Mouse (Mus musculus) forebrain, postnatal 0 days (tissue): Measurements from ENCODE around the gene Adam12. TPM values are rescaled to one million over a fixed set of nuclear protein-coding genes. Genes with fewer than 3 reads are reported as not detected.

ENCODE experiments used
- ATAC-seq: fragments of 200-750 bp; cut with Nextera tagmentation; 2 replicates; pipeline ENCODE4 v1.8.0; 2017; ENCODE audit warnings: mild to moderate bottlenecking, moderate library complexity
- DNase-seq: peaks from one replicate; pipeline ENCODE4 v3.0.0-alpha.2; 2015
- H3K27ac ChIP-seq: fragments of 300-500 bp; sonication (generic); 2 replicates; pipeline ENCODE4 v1.5.1; 2014; ENCODE audit warnings: low read depth, mild to moderate bottlenecking, antibody characterized with exemption, low read length, moderate library complexity, mixed read lengths
- H3K27me3 ChIP-seq: fragments of 300-500 bp; sonication (generic); 2 replicates; pipeline ENCODE4 v1.6.1; 2014; ENCODE audit warnings: mild to moderate bottlenecking, low read length, mixed read lengths; ENCODE audit not compliant: insufficient read depth
- H3K36me3 ChIP-seq: fragments of 300-500 bp; sonication (generic); 2 replicates; pipeline ENCODE4 v1.6.1; 2014; ENCODE audit warnings: mild to moderate bottlenecking, moderate library complexity; ENCODE audit not compliant: insufficient read depth
- H3K4me1 ChIP-seq: fragments of 300-500 bp; sonication (generic); 2 replicates; pipeline ENCODE4 v1.6.1; 2014; ENCODE audit warnings: antibody characterized with exemption; ENCODE audit not compliant: insufficient read depth
- H3K4me2 ChIP-seq: fragments of 300-500 bp; sonication (generic); 2 replicates; pipeline ENCODE4 v1.6.1; 2014; ENCODE audit warnings: low read depth, mild to moderate bottlenecking, moderate library complexity
- H3K4me3 ChIP-seq: fragments of 300-500 bp; sonication (generic); 2 replicates; pipeline ENCODE4 v1.5.1; 2014; ENCODE audit warnings: low read depth, low read length, mixed read lengths
- H3K9ac ChIP-seq: fragments of 300-500 bp; sonication (generic); 2 replicates; pipeline ENCODE4 v1.6.1; 2014; ENCODE audit warnings: mild to moderate bottlenecking
- H3K9me3 ChIP-seq: fragments of 300-500 bp; sonication (generic); 2 replicates; pipeline ENCODE4 v1.6.1; 2016; ENCODE audit warnings: low read length
- CTCF ChIP-seq: sonication (generic); IDR thresholded peaks from 2 replicates; pipeline ENCODE4 v1.5.1; 2016; ENCODE audit warnings: antibody characterized with exemption, control low read depth, low read depth
- WGBS: fragments of 180-500 bp; shearing (Covaris S2); extraction: QIAGEN DNeasy Blood & Tissue Kit; methylation state at CpG from one replicate; pipeline ENCODE4 v1.1.7; 2014; 5-methylcytosine and 5-hydroxymethylcytosine counted together
- polyA plus RNA-seq: library from polyadenylated mRNA; unstranded; fragments of >200 nt; fragmentation: Nextera tagmentation; extraction: Ambion mirVana; gene quantifications from 2 replicates; pipeline ENCODE4 v1.2.1, GENCODE M21; 2015
- total RNA-seq: library from RNA; depleted of rRNA; stranded (reverse); fragments of >200 nt; gene quantifications from 2 replicates; pipeline ENCODE4 v1.2.3, GENCODE M21; 2014

The Adam12 gene
- total and polyA plus RNA-seq, 2 experiments from 2014 or later = 1.9 to 13.3 TPM

DNA sequence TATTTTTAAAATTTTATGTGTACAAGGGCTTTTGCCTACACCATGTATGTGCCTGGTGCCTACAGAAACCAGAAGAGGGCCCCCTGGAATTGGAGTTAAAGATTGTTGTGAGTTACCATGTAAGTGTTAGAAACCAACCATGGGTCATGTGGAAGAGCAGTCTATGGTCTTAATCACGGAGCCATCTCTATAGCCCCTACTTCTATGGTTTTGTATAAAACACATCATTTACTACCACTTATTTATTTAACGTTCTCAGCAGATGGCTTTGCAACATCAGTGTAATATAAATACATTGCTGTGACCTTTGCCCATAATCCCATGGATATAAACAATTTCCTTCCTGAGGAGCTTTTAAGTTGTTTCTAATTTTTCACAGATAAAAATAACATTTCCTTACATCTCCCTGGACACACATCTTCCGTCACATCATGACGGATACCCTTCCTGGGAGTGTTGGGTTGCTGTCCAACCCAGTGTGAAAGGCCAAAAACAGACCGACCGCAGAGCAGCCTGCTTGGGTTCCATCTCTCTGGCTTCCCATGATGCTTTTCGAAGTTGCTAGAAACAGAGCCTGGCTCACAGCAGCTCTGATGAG, 18.4 kb upstream of the Adam12 start:
- no peak overlapping the region for H3K27ac ChIP-seq
- no peak for ATAC-seq
- no peaks in the 10 kb centered on the region for H3K9me3 ChIP-seq
- no peak overlapping the region for H3K9ac ChIP-seq
- no peaks in the 10 kb centered on the region for H3K4me1 ChIP-seq
- no peak for DNase-seq
- no peak for TF ChIP-seq CTCF
- H3K4me2 ChIP-seq = no peak overlapping the region
- no peaks in the 10 kb centered on the region for H3K27me3 ChIP-seq
- no peaks in the 10 kb centered on the region for H3K36me3 ChIP-seq
- H3K4me3 ChIP-seq = no peak overlapping the region
- 88% methylated on average over 7 of the region's 7 CpGs for WGBS

- Histone ChIP-seq H3K9ac (no peak overlapping the region), H3K27me3 (no peaks in the 10 kb centered on the region), H3K9me3 (no peaks in the 10 kb centered on the region), H3K36me3 (no peaks in the 10 kb centered on the region), H3K4me1 (no peaks in the 10 kb centered on the region), H3K27ac (no peak overlapping the region), H3K4me3 (no peak overlapping the region), H3K4me2 (no peak overlapping the region)
- 92% methylated on average over 2 of the region's 2 CpGs for WGBS
- no peak for DNase-seq
- ATAC-seq = no peak
- TF ChIP-seq CTCF = no peak
These were observed 16.1 kb upstream of the Adam12 start for GRCm38 (mm10) chr7:134248041-134248440.

- DNase-seq = no peak
- Histone ChIP-seq H3K27ac (no peak overlapping the region), H3K36me3 (no peaks in the 10 kb centered on the region), H3K4me3 (no peak overlapping the region), H3K27me3 (no peaks in the 10 kb centered on the region), H3K9me3 (no peaks in the 10 kb centered on the region), H3K4me1 (no peaks in the 10 kb centered on the region), H3K9ac (no peak overlapping the region), H3K4me2 (no peak overlapping the region)
- no peak for TF ChIP-seq CTCF
- no peak for ATAC-seq
- 26% methylated on average over 5 of the region's 5 CpGs for WGBS
These were observed 14.7 kb upstream of the Adam12 start for GRCm38 (mm10) chr7:134246624-134247023.

DNA sequence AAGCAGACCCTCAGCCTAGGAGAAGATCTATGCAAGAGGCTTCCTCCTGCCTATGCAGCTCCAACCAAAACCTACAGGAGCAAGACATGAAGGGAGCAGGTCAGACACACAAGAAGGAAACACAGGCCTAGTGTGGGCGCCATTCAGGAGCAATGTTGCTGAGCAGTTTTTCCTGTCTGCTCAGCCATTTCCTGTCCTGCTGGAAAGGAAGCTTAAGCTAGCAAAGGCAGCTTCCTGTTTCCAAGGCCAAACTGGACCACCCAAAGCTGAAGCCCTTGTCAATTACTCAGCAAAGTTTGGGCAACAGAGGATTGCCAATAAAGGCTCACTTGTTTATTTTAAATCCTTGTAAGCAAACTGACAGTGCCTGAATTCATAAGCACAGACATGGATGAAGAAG, 10.8 kb upstream of the Adam12 start:
- H3K9me3 ChIP-seq = no peaks in the 10 kb centered on the region
- H3K4me2 ChIP-seq = no peak overlapping the region
- no peak overlapping the region for H3K9ac ChIP-seq
- no peaks in the 10 kb centered on the region for H3K27me3 ChIP-seq
- DNase-seq = no peak
- WGBS = 92% methylated on average over 1 of the region's 1 CpGs
- no peaks in the 10 kb centered on the region for H3K4me1 ChIP-seq
- H3K27ac ChIP-seq = no peak overlapping the region
- no peaks in the 10 kb centered on the region for H3K36me3 ChIP-seq
- no peak for ATAC-seq
- H3K4me3 ChIP-seq = no peak overlapping the region
- TF ChIP-seq CTCF = no peak

GRCm38 (mm10) chr7:134241212-134241611, 9.3 kb upstream of the Adam12 start:
- Histone ChIP-seq H3K27ac (no peak overlapping the region), H3K9me3 (no peaks in the 10 kb centered on the region), H3K9ac (no peak overlapping the region), H3K27me3 (no peaks in the 10 kb centered on the region), H3K36me3 (no peaks in the 10 kb centered on the region), H3K4me2 (no peak overlapping the region), H3K4me1 (no peaks in the 10 kb centered on the region), H3K4me3 (no peak overlapping the region)
- no peak for ATAC-seq
- no peak for TF ChIP-seq CTCF
- DNase-seq = no peak
- 78% methylated on average over 4 of the region's 4 CpGs for WGBS

GRCm38 (mm10) chr7:134240579-134240978, 8.6 kb upstream of the Adam12 start:
- Histone ChIP-seq H3K4me3 (no peak overlapping the region), H3K27me3 (no peaks in the 10 kb centered on the region), H3K4me1 (no peaks in the 10 kb centered on the region), H3K4me2 (no peak overlapping the region), H3K36me3 (no peaks in the 10 kb centered on the region), H3K9me3 (no peaks in the 10 kb centered on the region), H3K27ac (no peak overlapping the region), H3K9ac (no peak overlapping the region)
- TF ChIP-seq CTCF = no peak
- DNase-seq (no peak), ATAC-seq (no peak)
- WGBS = 93% methylated on average over 1 of the region's 1 CpGs

DNA sequence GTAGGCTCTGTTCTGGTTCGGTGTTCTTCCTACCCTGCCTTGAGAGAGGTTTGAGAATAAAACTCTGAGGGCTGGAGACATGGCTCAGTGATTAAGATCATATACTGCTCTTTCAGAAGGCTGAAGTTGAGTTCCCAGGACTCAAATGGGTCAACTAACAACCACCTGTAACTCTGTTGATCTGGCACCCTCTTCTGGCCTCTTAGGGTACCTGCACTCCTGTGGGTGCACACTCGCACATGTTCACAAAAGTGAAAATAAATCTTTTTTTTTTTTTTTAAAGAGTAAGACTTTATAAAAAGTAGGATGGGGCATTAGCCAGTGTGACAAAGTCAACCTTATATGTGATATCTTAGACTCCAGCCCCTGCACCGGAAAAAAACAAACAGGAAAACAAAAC, 6.9 kb upstream of the Adam12 start:
- H3K27ac ChIP-seq = no peak overlapping the region
- H3K4me1 ChIP-seq = no peaks in the 10 kb centered on the region
- DNase-seq (no peak), ATAC-seq (no peak)
- H3K4me2 ChIP-seq = no peak overlapping the region
- no peak overlapping the region for H3K9ac ChIP-seq
- no peak; the same call in 1 of the 2 replicates for TF ChIP-seq CTCF
- no peaks in the 10 kb centered on the region for H3K9me3 ChIP-seq
- H3K36me3 ChIP-seq = no peaks in the 10 kb centered on the region
- 96% methylated on average over 3 of the region's 3 CpGs for WGBS
- no peaks in the 10 kb centered on the region for H3K27me3 ChIP-seq
- H3K4me3 ChIP-seq = no peak overlapping the region
